Comparison of ENCODE assay signal across 8 mouse cellular contexts in genomic region chr16:24434531-24435114, GRCm38 (mm10). TPM values are rescaled to one million over a fixed set of nuclear protein-coding genes. Genes with fewer than 3 reads are reported as not detected.
DNase-seq lines count a peak whose midpoint lies in the region; ATAC-seq lines count a peak whose summit lies in the region.

No protein-coding gene starts in this region.

- peak; percentile 67 for ATAC-seq in midbrain, embryonic 13.5 days
- no peak for ATAC-seq in midbrain, embryonic 11.5 days (ENCODE audit: low FRiP score)
- peak; percentile 43; the same call in 1 of the 2 replicates for ATAC-seq in heart, embryonic 11.5 days (replicated peaks; ENCODE audit: insufficient number of reproducible peaks, low FRiP score, low TSS enrichment)
- ATAC-seq in megakaryocyte, adult 5-6 weeks (ENCODE audit: poor library complexity, severe bottlenecking): no peak

- H3K9me3 ChIP-seq in midbrain, embryonic 13.5 days: no peaks in the 10 kb centered on the region
- H3K9me3 ChIP-seq in midbrain, embryonic 11.5 days (ENCODE audit: control insufficient read depth, low read length): no peaks in the 10 kb centered on the region
- H3K9me3 ChIP-seq in heart, embryonic 11.5 days (replicated peaks; ENCODE audit: control insufficient read depth, low read length): no peaks in the 10 kb centered on the region

- no peak overlapping the region for H3K4me2 ChIP-seq in midbrain, embryonic 13.5 days (replicated peaks)
- no peak overlapping the region for H3K4me2 ChIP-seq in midbrain, embryonic 11.5 days
- H3K4me2 ChIP-seq in heart, embryonic 11.5 days: peak overlapping the region; percentile 40

- H3K27me3 ChIP-seq in midbrain, embryonic 13.5 days: no peaks in the 10 kb centered on the region
- no peaks in the 10 kb centered on the region for H3K27me3 ChIP-seq in midbrain, embryonic 11.5 days (ENCODE audit: control insufficient read depth, insufficient read depth, low read length)
- no peaks in the 10 kb centered on the region for H3K27me3 ChIP-seq in heart, embryonic 11.5 days (ENCODE audit: control insufficient read depth, insufficient read depth, low read length)

- peaks cover 17% of the 10 kb centered on the region for H3K4me1 ChIP-seq in midbrain, embryonic 13.5 days (replicated peaks)
- H3K4me1 ChIP-seq in midbrain, embryonic 11.5 days (ENCODE audit: control insufficient read depth, insufficient read depth, low read length): no peaks in the 10 kb centered on the region
- H3K4me1 ChIP-seq in heart, embryonic 11.5 days (ENCODE audit: control insufficient read depth, insufficient read depth, low read length): peaks cover 67% of the 10 kb centered on the region

- no peak overlapping the region for H3K9ac ChIP-seq in midbrain, embryonic 13.5 days (replicated peaks)
- no peak overlapping the region for H3K9ac ChIP-seq in midbrain, embryonic 11.5 days (ENCODE audit: low read length)
- peak overlapping the region; percentile 34; the same call in 1 of the 2 replicates for H3K9ac ChIP-seq in heart, embryonic 11.5 days (ENCODE audit: low read depth, low read length)

- H3K27ac ChIP-seq in midbrain, embryonic 13.5 days: peak overlapping the region; percentile 60; the same call in 1 of the 2 replicates
- H3K27ac ChIP-seq in midbrain, embryonic 11.5 days (ENCODE audit: low read depth, low read length): no peak overlapping the region
- H3K27ac ChIP-seq in heart, embryonic 11.5 days (ENCODE audit: low read depth, low read length): peak overlapping the region; percentile 77

- H3K4me3 ChIP-seq in midbrain, embryonic 13.5 days (replicated peaks): no peak overlapping the region
- no peak overlapping the region for H3K4me3 ChIP-seq in midbrain, embryonic 11.5 days (ENCODE audit: low read depth, low read length)
- no peak overlapping the region for H3K4me3 ChIP-seq in heart, embryonic 11.5 days (ENCODE audit: low read depth, low read length)

- no peak for DNase-seq in midbrain, embryonic 11.5 days (ENCODE audit: low spot score, missing footprints)
- peak; percentile 55 for DNase-seq in cerebellum, adult 8-10 months
- peak; percentile 61 for DNase-seq in kidney, postnatal 14 days
- peak; percentile 37 for DNase-seq in testis, postnatal 10 days (ENCODE audit: low spot score)
- DNase-seq in lung, postnatal 25 days (ENCODE audit: low spot score): no peak

- no peaks in the 10 kb centered on the region for H3K36me3 ChIP-seq in midbrain, embryonic 13.5 days
- no peaks in the 10 kb centered on the region for H3K36me3 ChIP-seq in midbrain, embryonic 11.5 days (ENCODE audit: control insufficient read depth, insufficient read depth, low read length)
- H3K36me3 ChIP-seq in heart, embryonic 11.5 days (ENCODE audit: control insufficient read depth, insufficient read depth, low read length): no peaks in the 10 kb centered on the region

- 58% methylated on average over 7 of the region's 7 CpGs for WGBS in midbrain, embryonic 13.5 days
- WGBS in midbrain, embryonic 11.5 days: 61% methylated on average over 7 of the region's 7 CpGs
- 25% methylated on average over 7 of the region's 7 CpGs for WGBS in heart, embryonic 11.5 days (ENCODE audit: insufficient replicate concordance)

RNA-seq across cellular contexts. Expression of gene Lpp, which starts 41.3 kb away (rescaled TPM):
- polyA plus RNA-seq in midbrain, embryonic 13.5 days (2015; fragmentation: Nextera tagmentation; extraction: Ambion mirVana): 9.0 and 10.2 TPM in 2 replicates
- 14.4 and 15.7 TPM in 2 replicates for polyA plus RNA-seq in midbrain, embryonic 11.5 days (2014; fragmentation: Nextera tagmentation; extraction: Ambion mirVana)
- polyA plus RNA-seq in heart, embryonic 11.5 days (2014; fragmentation: Nextera tagmentation; extraction: Ambion mirVana): 52.5 and 59.2 TPM in 2 replicates
- total RNA-seq in megakaryocyte, adult 5-6 weeks (2015): 5.1 and 5.3 TPM in 2 replicates
- total RNA-seq in megakaryocyte, adult 5-6 weeks (2017): 3.1 and 3.7 TPM in 2 replicates

Comparison
In these comparisons a context has a peak if more than half of its experiments do, and no peak if none do; other contexts are left out.
1. ATAC-seq: peak in midbrain, embryonic 13.5 days (single experiment) and heart, embryonic 11.5 days (single experiment); none in midbrain, embryonic 11.5 days (single experiment) and megakaryocyte, adult 5-6 weeks (single experiment).
2. DNase-seq: peak in cerebellum, adult 8-10 months (single experiment), kidney, postnatal 14 days (single experiment) and testis, postnatal 10 days (single experiment); none in midbrain, embryonic 11.5 days (single experiment) and lung, postnatal 25 days (single experiment).